Mouse (Mus musculus): ENCODE results near the gene Ptpn12. TPM values are rescaled to one million over a fixed set of nuclear protein-coding genes. Genes with fewer than 3 reads are reported as not detected.

The Ptpn12 gene
- polyA plus RNA-seq, 1 experiment, result 48.5 TPM

GRCm38 (mm10) chr5:20974690-20975089, 81.0 kb downstream of the Ptpn12 start:
- no peak for DNase-seq
- 84% methylated on average over 4 of the region's 4 CpGs for WGBS
- no peak for TF ChIP-seq POLR2A (IDR thresholded peaks at IDR 0.05; ENCODE audit: borderline replicate concordance, insufficient read depth, low read length)
- no peak for TF ChIP-seq CTCF (IDR thresholded peaks at IDR 0.05; ENCODE audit: borderline replicate concordance, insufficient read depth, low read depth, low read length)
- Histone ChIP-seq H3K4me1 (ENCODE audit: control insufficient read depth, insufficient read depth, low read length) (no peaks in the 10 kb centered on the region), H3K4me3 (replicated peaks; ENCODE audit: insufficient read depth, low read depth, low read length) (no peak overlapping the region), H3K27ac (ENCODE audit: insufficient read depth, low read length) (no peak overlapping the region), H3K27me3 (ENCODE audit: control insufficient read depth, insufficient read depth, low read length) (no peaks in the 10 kb centered on the region)

GRCm38 (mm10) chr5:20973999-20974398, 81.7 kb downstream of the Ptpn12 start:
- H3K27me3 ChIP-seq (ENCODE audit: control insufficient read depth, insufficient read depth, low read length), result no peaks in the 10 kb centered on the region
- DNase-seq, result no peak
- H3K4me1 ChIP-seq (ENCODE audit: control insufficient read depth, insufficient read depth, low read length), result no peaks in the 10 kb centered on the region
- H3K4me3 ChIP-seq (replicated peaks; ENCODE audit: insufficient read depth, low read depth, low read length), result no peak overlapping the region
- 36% methylated on average over 7 of the region's 7 CpGs for WGBS
- H3K27ac ChIP-seq (ENCODE audit: insufficient read depth, low read length), result no peak overlapping the region
- TF ChIP-seq CTCF (IDR thresholded peaks at IDR 0.05; ENCODE audit: borderline replicate concordance, insufficient read depth, low read depth, low read length), result no peak
- no peak for TF ChIP-seq POLR2A (IDR thresholded peaks at IDR 0.05; ENCODE audit: borderline replicate concordance, insufficient read depth, low read length)

- no peak overlapping the region for H3K27ac ChIP-seq (ENCODE audit: insufficient read depth, low read length)
- no peaks in the 10 kb centered on the region for H3K4me1 ChIP-seq (ENCODE audit: control insufficient read depth, insufficient read depth, low read length)
- H3K27me3 ChIP-seq (ENCODE audit: control insufficient read depth, insufficient read depth, low read length), result no peaks in the 10 kb centered on the region
- no peak overlapping the region for H3K4me3 ChIP-seq (replicated peaks; ENCODE audit: insufficient read depth, low read depth, low read length)
- WGBS, result 72% methylated on average over 5 of the region's 5 CpGs
- DNase-seq, result no peak
- no peak for TF ChIP-seq CTCF (IDR thresholded peaks at IDR 0.05; ENCODE audit: borderline replicate concordance, insufficient read depth, low read depth, low read length)
- no peak for TF ChIP-seq POLR2A (IDR thresholded peaks at IDR 0.05; ENCODE audit: borderline replicate concordance, insufficient read depth, low read length)
These were observed 82.6 kb downstream of the Ptpn12 start for GRCm38 (mm10) chr5:20973069-20973468.

- H3K27me3 ChIP-seq (ENCODE audit: control insufficient read depth, insufficient read depth, low read length), result no peaks in the 10 kb centered on the region
- 74% methylated on average over 9 of the region's 9 CpGs for WGBS
These were observed 86.7 kb downstream of the Ptpn12 start for GRCm38 (mm10) chr5:20968963-20969362.

GRCm38 (mm10) chr5:20968493-20968892, 87.2 kb downstream of the Ptpn12 start:
- 72% methylated on average over 9 of the region's 9 CpGs for WGBS
- H3K27me3 ChIP-seq (ENCODE audit: control insufficient read depth, insufficient read depth, low read length), result no peaks in the 10 kb centered on the region
- no peaks in the 10 kb centered on the region for H3K4me1 ChIP-seq (ENCODE audit: control insufficient read depth, insufficient read depth, low read length)
- no peak for TF ChIP-seq POLR2A (IDR thresholded peaks at IDR 0.05; ENCODE audit: borderline replicate concordance, insufficient read depth, low read length)
- TF ChIP-seq CTCF (IDR thresholded peaks at IDR 0.05; ENCODE audit: borderline replicate concordance, insufficient read depth, low read depth, low read length), result no peak
- H3K27ac ChIP-seq (ENCODE audit: insufficient read depth, low read length), result no peak overlapping the region
- H3K4me3 ChIP-seq (replicated peaks; ENCODE audit: insufficient read depth, low read depth, low read length), result no peak overlapping the region
- no peak for DNase-seq

More at GRCm38 (mm10) chr5:20968963-20969362, 86.7 kb downstream of the Ptpn12 start:
- Histone ChIP-seq H3K4me1 (ENCODE audit: control insufficient read depth, insufficient read depth, low read length) (no peaks in the 10 kb centered on the region), H3K27ac (ENCODE audit: insufficient read depth, low read length) (no peak overlapping the region), H3K4me3 (replicated peaks; ENCODE audit: insufficient read depth, low read depth, low read length) (no peak overlapping the region)
- DNase-seq, result peak; percentile 37 to 48
- TF ChIP-seq CTCF (IDR thresholded peaks at IDR 0.05; ENCODE audit: borderline replicate concordance, insufficient read depth, low read depth, low read length), result peak; percentile 45
- TF ChIP-seq POLR2A (IDR thresholded peaks at IDR 0.05; ENCODE audit: borderline replicate concordance, insufficient read depth, low read length), result no peak

GRCm38 (mm10) chr5:20967942-20968341, 87.8 kb downstream of the Ptpn12 start:
- Histone ChIP-seq H3K27ac (ENCODE audit: insufficient read depth, low read length) (no peak overlapping the region), H3K4me1 (ENCODE audit: control insufficient read depth, insufficient read depth, low read length) (no peaks in the 10 kb centered on the region), H3K4me3 (replicated peaks; ENCODE audit: insufficient read depth, low read depth, low read length) (no peak overlapping the region), H3K27me3 (ENCODE audit: control insufficient read depth, insufficient read depth, low read length) (no peaks in the 10 kb centered on the region)
- 22% methylated on average over 4 of the region's 4 CpGs for WGBS
- TF ChIP-seq POLR2A (IDR thresholded peaks at IDR 0.05; ENCODE audit: borderline replicate concordance, insufficient read depth, low read length), result no peak
- TF ChIP-seq CTCF (IDR thresholded peaks at IDR 0.05; ENCODE audit: borderline replicate concordance, insufficient read depth, low read depth, low read length), result no peak
- no peak for DNase-seq

- no peak overlapping the region for H3K4me3 ChIP-seq (replicated peaks; ENCODE audit: insufficient read depth, low read depth, low read length)
- H3K4me1 ChIP-seq (ENCODE audit: control insufficient read depth, insufficient read depth, low read length), result no peaks in the 10 kb centered on the region
- no peaks in the 10 kb centered on the region for H3K27me3 ChIP-seq (ENCODE audit: control insufficient read depth, insufficient read depth, low read length)
- DNase-seq, result no peak
- no peak for TF ChIP-seq POLR2A (IDR thresholded peaks at IDR 0.05; ENCODE audit: borderline replicate concordance, insufficient read depth, low read length)
- no peak for TF ChIP-seq CTCF (IDR thresholded peaks at IDR 0.05; ENCODE audit: borderline replicate concordance, insufficient read depth, low read depth, low read length)
- no peak overlapping the region for H3K27ac ChIP-seq (ENCODE audit: insufficient read depth, low read length)
- 59% methylated on average over 6 of the region's 6 CpGs for WGBS
These were observed 91.3 kb downstream of the Ptpn12 start for GRCm38 (mm10) chr5:20964446-20964845.

GRCm38 (mm10) chr5:20963295-20963694, 92.4 kb downstream of the Ptpn12 start:
- no peak for TF ChIP-seq CTCF (IDR thresholded peaks at IDR 0.05; ENCODE audit: borderline replicate concordance, insufficient read depth, low read depth, low read length)
- TF ChIP-seq POLR2A (IDR thresholded peaks at IDR 0.05; ENCODE audit: borderline replicate concordance, insufficient read depth, low read length), result no peak
- WGBS, result 24% methylated on average over 9 of the region's 9 CpGs
- H3K27me3 ChIP-seq (ENCODE audit: control insufficient read depth, insufficient read depth, low read length), result no peaks in the 10 kb centered on the region
- H3K27ac ChIP-seq (ENCODE audit: insufficient read depth, low read length), result no peak overlapping the region
- H3K4me3 ChIP-seq (replicated peaks; ENCODE audit: insufficient read depth, low read depth, low read length), result no peak overlapping the region
- no peak for DNase-seq
- no peaks in the 10 kb centered on the region for H3K4me1 ChIP-seq (ENCODE audit: control insufficient read depth, insufficient read depth, low read length)

Data from cerebellum, adult 2 months (tissue).